ENCODE assay signal across 26 mouse cellular contexts in genomic region chr13:20378869-20379268, GRCm38 (mm10).
"Had no signal": no experiment of that assay in that cellular context is flagged by ENCODE, and none has a peak within 500 bp of the region (broad histone marks: within the 10 kb centered on the region; RNA-seq: fewer than 3 reads in every experiment).

No protein-coding gene starts in this region.

- H3K4me2 ChIP-seq: forebrain, embryonic 15.5 days; heart, embryonic 11.5 days; heart, embryonic 13.5 days; heart, embryonic 15.5 days; hindbrain, embryonic 13.5 days; hindbrain, embryonic 15.5 days; kidney, embryonic 15.5 days; limb, embryonic 12.5 days had no signal

- H3K4me1 ChIP-seq: forebrain, embryonic 15.5 days; heart, embryonic 15.5 days; hindbrain, embryonic 15.5 days; kidney, embryonic 15.5 days had no signal

- H3K27me3 ChIP-seq: forebrain, embryonic 15.5 days; heart, embryonic 13.5 days; heart, embryonic 15.5 days; hindbrain, embryonic 13.5 days; hindbrain, embryonic 15.5 days; kidney, embryonic 15.5 days; limb, embryonic 12.5 days had no signal

- H3K9me3 ChIP-seq: forebrain, embryonic 15.5 days; heart, embryonic 13.5 days; heart, embryonic 15.5 days; hindbrain, embryonic 13.5 days; hindbrain, embryonic 15.5 days; kidney, embryonic 15.5 days; limb, embryonic 12.5 days had no signal

- ATAC-seq: forebrain, embryonic 15.5 days; forebrain, postnatal 0 days; hindbrain, postnatal 0 days; intestine, embryonic 16.5 days had no signal

- H3K36me3 ChIP-seq: forebrain, embryonic 15.5 days; heart, embryonic 13.5 days; heart, embryonic 15.5 days; hindbrain, embryonic 13.5 days; hindbrain, embryonic 15.5 days; kidney, embryonic 15.5 days; limb, embryonic 12.5 days had no signal

- H3K27ac ChIP-seq: forebrain, embryonic 15.5 days; heart, adult 2 months; heart, embryonic 13.5 days; heart, embryonic 15.5 days; hindbrain, embryonic 13.5 days; hindbrain, embryonic 15.5 days; hindbrain, postnatal 0 days; kidney, embryonic 15.5 days; kidney, postnatal 0 days; limb, embryonic 12.5 days had no signal

- H3K9ac ChIP-seq: forebrain, embryonic 15.5 days; forebrain, postnatal 0 days; heart, embryonic 13.5 days; heart, embryonic 15.5 days; hindbrain, embryonic 13.5 days; hindbrain, embryonic 15.5 days; kidney, embryonic 15.5 days; limb, embryonic 12.5 days had no signal

- DNase-seq: forebrain, postnatal 0 days; gastrocnemius, postnatal 14 days; gastrocnemius, postnatal 36 days; heart, adult 11 months; heart, adult 2 months; heart, postnatal 14 days; heart, postnatal 36 days; kidney, adult 11 months; kidney, adult 2 months; kidney, adult 9 months; kidney, postnatal 14 days; kidney, postnatal 36 days; layer of hippocampus, adult 9-11 months; layer of hippocampus, postnatal 36 days; left cerebral cortex, postnatal 4 days had no signal

- H3K4me3 ChIP-seq: forebrain, embryonic 15.5 days; heart, adult 2 months; heart, embryonic 13.5 days; heart, embryonic 15.5 days; hindbrain, embryonic 13.5 days; hindbrain, embryonic 15.5 days; kidney, embryonic 15.5 days; limb, embryonic 12.5 days had no signal
